Mouse (Mus musculus) liver, embryonic 14.5 days (tissue): ENCODE results near the gene Diaph2. TPM values are rescaled to one million over a fixed set of nuclear protein-coding genes. Genes with fewer than 3 reads are reported as not detected.

Source experiments
- ATAC-seq: fragments of 200-750 bp; cut with Nextera tagmentation; 2 replicates; pipeline ENCODE4 v1.8.0; 2017; ENCODE audit warnings: moderate number of reproducible peaks, mild to moderate bottlenecking, moderate library complexity; ENCODE audit not compliant: insufficient read depth
- DNase-seq, 3 experiments: peaks; one replicate each; pipeline ENCODE4 v3.0.0-alpha.2; 2012 to 2013; ENCODE audit warnings: low read depth in 3 of 3, low spot score in 3 of 3
- H3K27ac ChIP-seq: fragments of 300-500 bp; sonication (generic); 2 replicates; pipeline ENCODE4 v1.5.1; 2014; ENCODE audit warnings: moderate library complexity, mild to moderate bottlenecking, control low read depth, inconsistent platforms
- H3K27me3 ChIP-seq: fragments of 300-500 bp; sonication (generic); 2 replicates; pipeline ENCODE4 v1.6.1; 2014; ENCODE audit warnings: mild to moderate bottlenecking, low read length, moderate library complexity; ENCODE audit not compliant: control insufficient read depth, insufficient read depth
- H3K36me3 ChIP-seq: fragments of 300-500 bp; sonication (generic); replicated peaks from 2 replicates; pipeline ENCODE4 v1.6.1; 2014; ENCODE audit warnings: low read depth; ENCODE audit not compliant: control insufficient read depth, insufficient read depth
- H3K4me1 ChIP-seq, 2 experiments: fragments of 200-500 bp in 1 of 2; fragments of 300-500 bp in 1 of 2; sonication (generic) in 1 of 2; replicated peaks; 2 replicates each; pipeline ENCODE4 v1.6.1; 2012 to 2014; ENCODE audit warnings: antibody characterized with exemption in 1 of 2, inconsistent platforms in 1 of 2, low read length in 1 of 2; ENCODE audit not compliant: control insufficient read depth in 2 of 2, insufficient read depth in 2 of 2
- H3K4me2 ChIP-seq: fragments of 300-500 bp; sonication (generic); 2 replicates; pipeline ENCODE4 v1.6.1; 2014; ENCODE audit warnings: low read depth, mild to moderate bottlenecking, control low read depth, moderate library complexity
- H3K4me3 ChIP-seq, 2 experiments: fragments of 200-500 bp in 1 of 2; fragments of 300-500 bp in 1 of 2; sonication (generic) in 1 of 2; 2 replicates each; pipeline ENCODE4 v1.5.1; 2012 to 2014; ENCODE audit warnings: low read depth in 2 of 2, low read length in 2 of 2, mild to moderate bottlenecking in 2 of 2, control low read depth in 1 of 2, inconsistent platforms in 1 of 2, moderate library complexity in 1 of 2; ENCODE audit not compliant: insufficient read depth in 1 of 2
- H3K9ac ChIP-seq: fragments of 300-500 bp; sonication (generic); replicated peaks from 2 replicates; pipeline ENCODE4 v1.6.1; 2014; ENCODE audit warnings: mild to moderate bottlenecking, control low read depth, moderate library complexity
- H3K9me3 ChIP-seq: fragments of 300-500 bp; sonication (generic); 2 replicates; pipeline ENCODE4 v1.6.1; 2016; ENCODE audit warnings: low read length, mixed read lengths; ENCODE audit not compliant: control insufficient read depth
- CTCF ChIP-seq: IDR thresholded peaks from 2 replicates; pipeline ENCODE4 v1.5.1; 2016; ENCODE audit warnings: antibody characterized with exemption, low read depth, control low read depth
- EP300 ChIP-seq: IDR thresholded peaks from 2 replicates; pipeline ENCODE4 v1.6.1; 2016; ENCODE audit warnings: antibody characterized with exemption, low read depth
- WGBS: fragments of 180-500 bp; shearing (Covaris S2); extraction: QIAGEN DNeasy Blood & Tissue Kit; methylation state at CpG from one replicate; pipeline ENCODE4 v1.1.7; 2014; ENCODE audit not compliant: insufficient replicate concordance; 5-methylcytosine and 5-hydroxymethylcytosine counted together
- polyA plus RNA-seq, 2 experiments: library from polyadenylated mRNA; depleted of rRNA in 1 of 2; stranded (reverse) in 1 of 2; unstranded in 1 of 2; fragments of >200 nt; fragmentation: Nextera tagmentation in 1 of 2; extraction: Ambion mirVana in 1 of 2; gene quantifications; 2 replicates each; pipeline versions ENCODE4 v1.2.1 to v1.2.3; 2012 to 2014

Diaph2 gene
- polyA plus RNA-seq (2012; rRNA removed) = 0.54 and 0.68 TPM in 2 replicates
- polyA plus RNA-seq (2014; fragmentation: Nextera tagmentation; extraction: Ambion mirVana) = 0.85 and 0.88 TPM in 2 replicates

GRCm38 (mm10) chrX:129749571-129750061, at the start of gene Diaph2:
Gene Diaph2 (plus strand): TSS chrX:129749742.
- Histone ChIP-seq H3K4me3 (peak within 1 kb of the TSS; percentile 50 to 64), H3K9me3 (no peaks in the 10 kb centered on the region), H3K4me1 (0 out of 4 replicates have a peak, but pooled peaks cover 0 to 2% of the 10 kb centered on the region in 2 experiments), H3K27me3 (no peaks in the 10 kb centered on the region), H3K9ac (0 out of 2 replicates have a peak within 1 kb of the TSS, but pooled peaks have one; percentile 13), H3K4me2 (peak within 1 kb of the TSS; percentile 53), H3K36me3 (no peaks in the 10 kb centered on the region), H3K27ac (no peak within 1 kb of the TSS)
- WGBS = 16% methylated on average over 42 of the region's 49 CpGs
- ATAC-seq (peak; percentile 86), DNase-seq (peak; percentile 35 to 44 (median 41))
- TF ChIP-seq CTCF (0 out of 2 replicates have a peak, but pooled peaks have one; percentile 16), EP300 (no peak)

GRCm38 (mm10) chrX:129701634-129702312, 47.8 kb upstream of the Diaph2 start:
- TF ChIP-seq CTCF (no peak), EP300 (no peak)
- no peak for DNase-seq
- WGBS = 42% methylated on average over 6 of the region's 6 CpGs

DNA sequence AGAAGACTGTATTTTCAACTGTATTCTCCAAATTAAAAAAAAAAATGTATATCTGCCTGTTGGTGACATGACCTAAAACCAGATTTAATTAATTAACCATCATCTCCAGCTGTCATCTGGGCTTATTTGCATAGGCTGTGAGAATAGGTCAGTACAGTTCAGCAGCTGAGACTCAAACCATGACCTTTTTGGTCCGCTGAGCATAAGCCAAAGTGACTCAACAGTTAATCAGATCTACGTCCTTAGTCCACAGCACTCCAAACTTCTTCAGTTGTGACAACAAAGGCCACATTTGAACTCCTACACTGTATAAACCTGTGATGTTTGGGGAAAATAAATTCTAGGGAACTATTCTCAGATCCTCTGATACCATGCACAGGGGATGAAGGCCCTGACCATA, 39.9 kb upstream of the Diaph2 start:
- no peak for DNase-seq
- whole genome bisulfite sequencing = 56% methylated on average over 2 of the region's 2 CpGs
- TF ChIP-seq CTCF (no peak), EP300 (no peak)
- Histone ChIP-seq H3K9ac (no peak overlapping the region), H3K4me2 (no peak overlapping the region), H3K9me3 (no peaks in the 10 kb centered on the region), H3K27me3 (no peaks in the 10 kb centered on the region), H3K27ac (no peak overlapping the region), H3K4me1 (no peaks in the 10 kb centered on the region), H3K4me3 (no peak overlapping the region), H3K36me3 (no peaks in the 10 kb centered on the region)
- ATAC-seq = no peak

More at GRCm38 (mm10) chrX:129701634-129702312, 47.8 kb upstream of the Diaph2 start:
- Histone ChIP-seq H3K4me2 (no peak overlapping the region), H3K36me3 (no peaks in the 10 kb centered on the region), H3K27ac (no peak overlapping the region), H3K9me3 (no peaks in the 10 kb centered on the region), H3K4me3 (no peak overlapping the region), H3K9ac (no peak overlapping the region), H3K27me3 (no peaks in the 10 kb centered on the region), H3K4me1 (no peaks in the 10 kb centered on the region)
- ATAC-seq = no peak

- no peak for TF ChIP-seq EP300
- no peak for TF ChIP-seq CTCF
- no peaks in the 10 kb centered on the region for H3K27me3 ChIP-seq
- H3K9ac ChIP-seq = no peak overlapping the region
- H3K4me1 ChIP-seq = no peaks in the 10 kb centered on the region
- H3K9me3 ChIP-seq = no peaks in the 10 kb centered on the region
- DNase-seq (no peak), ATAC-seq (no peak)
- H3K4me2 ChIP-seq = no peak overlapping the region
- H3K27ac ChIP-seq = no peak overlapping the region
- no peak overlapping the region for H3K4me3 ChIP-seq
- WGBS = 25% methylated on average over 2 of the region's 2 CpGs
- H3K36me3 ChIP-seq = no peaks in the 10 kb centered on the region
Measured at GRCm38 (mm10) chrX:129728717-129729220, 20.8 kb upstream of the Diaph2 start.

- DNase-seq (no peak), ATAC-seq (no peak)
- 41% methylated on average over 1 of the region's 1 CpGs for WGBS
- Histone ChIP-seq H3K9me3 (no peaks in the 10 kb centered on the region), H3K36me3 (no peaks in the 10 kb centered on the region), H3K4me3 (no peak overlapping the region), H3K9ac (no peak overlapping the region), H3K4me2 (no peak overlapping the region), H3K27ac (no peak overlapping the region), H3K4me1 (no peaks in the 10 kb centered on the region), H3K27me3 (no peaks in the 10 kb centered on the region)
- TF ChIP-seq CTCF = no peak
- TF ChIP-seq EP300 = no peak
Measured at GRCm38 (mm10) chrX:129736562-129736961, 13.0 kb upstream of the Diaph2 start.
